Mouse (Mus musculus) kidney, embryonic 16.5 days (tissue): ENCODE results near the gene Sec24c. TPM values are rescaled to one million over a fixed set of nuclear protein-coding genes. Genes with fewer than 3 reads are reported as not detected.
"Not testable (repeated sequence)": the region's sequence is repeated elsewhere in the genome, so short reads cannot be mapped to it uniquely, and the experiment has no call there.

Source experiments
- ATAC-seq: fragments of 200-750 bp; cut with Nextera tagmentation; 2 replicates; pipeline ENCODE4 v1.8.0; 2017; ENCODE audit warnings: moderate TSS enrichment; ENCODE audit not compliant: low FRiP score, low TSS enrichment
- H3K27ac ChIP-seq: fragments of 300-500 bp; sonication (generic); 2 replicates; pipeline ENCODE4 v1.5.1; 2014; ENCODE audit warnings: low read length
- H3K27me3 ChIP-seq: fragments of 300-500 bp; sonication (generic); 2 replicates; pipeline ENCODE4 v1.6.1; 2014; ENCODE audit warnings: low read length, control low read depth, mixed read lengths; ENCODE audit not compliant: insufficient read depth
- H3K36me3 ChIP-seq: fragments of 300-500 bp; sonication (generic); 2 replicates; pipeline ENCODE4 v1.6.1; 2014; ENCODE audit warnings: low read length, control low read depth, mixed read lengths; ENCODE audit not compliant: insufficient read depth
- H3K4me1 ChIP-seq: fragments of 300-500 bp; sonication (generic); 2 replicates; pipeline ENCODE4 v1.6.1; 2014; ENCODE audit warnings: low read length, control low read depth, mixed read lengths; ENCODE audit not compliant: insufficient read depth
- H3K4me2 ChIP-seq: fragments of 300-500 bp; sonication (generic); replicated peaks from 2 replicates; pipeline ENCODE4 v1.6.1; 2014; ENCODE audit warnings: low read depth, low read length
- H3K4me3 ChIP-seq: fragments of 300-500 bp; sonication (generic); 2 replicates; pipeline ENCODE4 v1.5.1; 2014; ENCODE audit warnings: mild to moderate bottlenecking, low read length
- H3K9ac ChIP-seq: fragments of 300-500 bp; sonication (generic); replicated peaks from 2 replicates; pipeline ENCODE4 v1.6.1; 2014; ENCODE audit warnings: low read length
- H3K9me3 ChIP-seq: fragments of 300-500 bp; sonication (generic); 2 replicates; pipeline ENCODE4 v1.6.1; 2016; ENCODE audit warnings: low read length, control low read depth
- WGBS: fragments of 180-500 bp; shearing (Covaris S2); extraction: QIAGEN DNeasy Blood & Tissue Kit; methylation state at CpG from one replicate; pipeline ENCODE4 v1.1.7; 2014; 5-methylcytosine and 5-hydroxymethylcytosine counted together
- polyA plus RNA-seq: library from polyadenylated mRNA; unstranded; fragments of >200 nt; fragmentation: Nextera tagmentation; extraction: Ambion mirVana; gene quantifications from 2 replicates; pipeline ENCODE4 v1.2.1, GENCODE M21; 2015

Sec24c gene
- 113 and 120 TPM in 2 replicates for polyA plus RNA-seq

DNA sequence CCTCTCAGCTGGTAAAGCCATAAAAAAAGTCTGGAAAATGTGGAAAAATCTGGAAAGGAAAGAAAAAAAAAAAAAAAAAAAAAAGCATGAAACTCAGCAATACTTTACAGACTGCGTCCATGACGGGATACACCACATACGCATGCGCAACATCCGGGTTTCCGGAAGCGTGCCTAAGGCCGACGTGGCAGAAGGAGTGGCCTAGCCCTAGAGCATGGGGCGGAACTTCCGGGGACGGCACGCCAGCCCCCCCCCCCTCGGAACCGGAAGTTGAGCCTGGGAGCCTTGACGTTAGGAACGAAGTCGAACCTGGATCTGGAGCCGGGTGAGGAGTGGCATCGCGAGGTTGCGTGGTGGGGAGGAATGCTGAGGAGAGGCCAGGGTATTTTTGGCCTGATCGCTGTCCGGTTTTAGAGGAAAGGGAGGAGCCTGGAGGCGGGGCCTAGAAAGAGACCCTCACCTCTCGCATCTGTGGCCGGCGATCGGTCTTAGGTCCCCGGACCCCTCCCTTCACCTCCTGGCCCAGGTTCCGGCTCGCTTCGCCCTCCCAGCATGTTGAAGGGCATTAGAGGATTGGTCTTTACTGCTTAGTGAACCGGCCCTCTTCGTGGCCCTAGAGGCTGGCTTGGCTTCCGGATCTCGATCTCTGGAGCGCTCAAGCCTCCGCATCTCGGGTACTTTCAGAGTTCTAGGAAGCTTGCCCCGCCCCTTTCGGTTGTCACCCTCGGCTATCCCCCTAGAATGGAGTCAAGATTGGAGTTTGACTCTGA lies at the start of gene Sec24c:
Gene Sec24c (plus strand): TSS at position 245 of the 770 bp plus-strand sequence.
- Histone ChIP-seq H3K27ac (peak within 1 kb of the TSS; percentile 97), H3K4me1 (peaks cover 9% of the 10 kb centered on the region; the same call in 1 of the 2 replicates), H3K4me2 (peak within 1 kb of the TSS; percentile 77), H3K36me3 (peaks cover 34% of the 10 kb centered on the region), H3K27me3 (no peaks in the 10 kb centered on the region; the same call in 1 of the 2 replicates), H3K9me3 (no peaks in the 10 kb centered on the region), H3K4me3 (peak within 1 kb of the TSS; percentile 87), H3K9ac (peak within 1 kb of the TSS; percentile 93)
- ATAC-seq, result peak; percentile 96
- WGBS, result 2% methylated on average over 43 of the region's 43 CpGs

DNA sequence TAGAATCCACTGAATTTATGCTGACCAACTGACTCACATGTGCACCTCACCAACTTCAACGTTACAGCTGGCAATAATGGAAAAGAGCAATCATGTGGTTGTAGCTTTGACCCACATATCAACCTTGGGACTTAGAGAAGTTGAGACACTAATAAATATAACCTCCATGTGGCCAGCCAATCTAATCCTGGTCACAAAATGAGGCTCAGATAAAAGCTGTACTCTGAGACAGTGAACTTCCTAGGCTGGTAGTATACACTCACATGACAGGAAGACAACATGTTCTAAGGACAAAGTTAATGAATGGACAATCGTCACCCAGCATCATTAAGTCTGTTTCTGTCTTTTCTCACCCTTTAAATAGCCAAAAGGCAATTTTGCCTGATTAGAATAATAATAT lies 47.7 kb upstream of the Sec24c start:
- H3K27me3 ChIP-seq, result no peaks in the 10 kb centered on the region
- H3K27ac ChIP-seq, result no peak overlapping the region
- no peak overlapping the region for H3K4me3 ChIP-seq
- no peaks in the 10 kb centered on the region for H3K4me1 ChIP-seq
- no peaks in the 10 kb centered on the region for H3K9me3 ChIP-seq
- H3K4me2 ChIP-seq, result no peak overlapping the region
- H3K9ac ChIP-seq, result no peak overlapping the region
- no peaks in the 10 kb centered on the region for H3K36me3 ChIP-seq
- 80% methylated on average over 2 of the region's 2 CpGs for WGBS
- ATAC-seq, result no peak

DNA sequence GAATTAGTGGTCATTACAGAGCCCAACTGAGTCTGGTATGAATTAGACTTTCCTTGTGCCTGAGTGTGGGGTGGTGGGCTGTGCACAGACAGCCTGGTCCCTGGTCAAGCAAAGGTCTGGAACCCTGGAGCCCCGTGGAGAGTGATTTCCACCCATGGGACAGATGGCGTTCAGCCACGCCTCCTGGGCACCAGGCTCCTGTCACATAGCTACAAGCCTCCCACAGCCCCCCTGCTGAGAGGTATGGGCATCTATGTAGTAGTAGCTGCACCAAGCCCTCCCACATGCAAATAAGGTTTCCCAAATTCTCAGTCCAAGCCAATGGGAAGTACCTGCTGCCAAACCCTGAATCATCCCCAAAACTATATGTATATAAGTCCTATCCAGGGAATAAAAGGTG lies 47.1 kb upstream of the Sec24c start:
- Histone ChIP-seq H3K4me1 (no peaks in the 10 kb centered on the region), H3K36me3 (no peaks in the 10 kb centered on the region), H3K9ac (no peak overlapping the region), H3K4me3 (no peak overlapping the region), H3K27me3 (no peaks in the 10 kb centered on the region), H3K4me2 (no peak overlapping the region), H3K27ac (no peak overlapping the region), H3K9me3 (no peaks in the 10 kb centered on the region)
- no peak for ATAC-seq
- 55% methylated on average over 3 of the region's 3 CpGs for WGBS

GRCm38 (mm10) chr14:20631253-20631652 lies 42.9 kb upstream of the Sec24c start:
- Histone ChIP-seq H3K27ac (no peak overlapping the region), H3K4me3 (no peak overlapping the region), H3K36me3 (no peaks in the 10 kb centered on the region), H3K9ac (no peak overlapping the region), H3K4me2 (no peak overlapping the region), H3K4me1 (no peaks in the 10 kb centered on the region), H3K9me3 (no peaks in the 10 kb centered on the region), H3K27me3 (no peaks in the 10 kb centered on the region)
- ATAC-seq, result no peak
- 42% methylated on average over 4 of the region's 4 CpGs for WGBS

DNA sequence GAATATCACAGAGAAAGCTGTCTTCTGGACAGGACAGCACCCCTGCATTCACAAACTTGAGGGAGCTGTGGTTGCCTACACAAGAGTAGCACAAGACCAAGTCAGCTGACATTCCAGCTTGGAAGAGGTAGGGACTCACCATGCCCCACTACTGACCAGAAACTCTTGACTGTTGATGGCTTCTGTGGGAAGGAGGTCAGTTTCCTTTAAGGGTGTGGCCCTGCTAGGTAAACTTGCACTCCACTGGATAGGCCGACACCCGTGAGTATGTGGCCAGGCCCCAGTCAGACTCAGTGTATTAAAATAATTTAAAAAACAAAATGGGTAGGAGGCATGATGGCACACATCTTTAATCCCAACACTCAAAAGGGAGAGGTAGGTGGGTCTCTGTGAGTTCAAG lies 38.6 kb upstream of the Sec24c start:
- Histone ChIP-seq H3K4me3 (no peak overlapping the region), H3K9ac (no peak overlapping the region), H3K9me3 (no peaks in the 10 kb centered on the region), H3K27me3 (no peaks in the 10 kb centered on the region), H3K4me1 (peaks cover 3% of the 10 kb centered on the region; the same call in 1 of the 2 replicates), H3K36me3 (no peaks in the 10 kb centered on the region), H3K4me2 (no peak overlapping the region), H3K27ac (no peak overlapping the region)
- no peak for ATAC-seq
- WGBS, result 91% methylated on average over 2 of the region's 2 CpGs

DNA sequence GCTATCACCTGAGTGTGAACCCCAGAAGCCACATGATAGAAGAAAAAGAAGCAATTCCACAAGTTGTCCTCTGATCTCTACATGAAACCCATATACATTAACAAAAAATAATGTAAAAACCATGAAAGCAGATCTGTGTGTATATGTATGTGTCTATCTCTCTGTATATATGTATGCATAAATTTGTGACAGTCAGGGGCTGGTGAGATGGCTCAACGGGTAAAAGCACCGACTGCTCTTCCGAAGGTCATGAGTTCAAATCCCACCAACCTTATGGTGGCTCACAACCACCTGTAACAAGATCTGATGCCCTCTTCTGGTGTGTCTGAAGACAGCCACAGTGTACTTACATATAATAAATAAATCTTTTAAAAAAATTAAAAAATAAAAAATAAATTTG lies 37.1 kb upstream of the Sec24c start:
- H3K4me2 ChIP-seq, ATAC-seq, H3K27ac ChIP-seq, H3K36me3 ChIP-seq, H3K9ac ChIP-seq, H3K9me3 ChIP-seq, H3K4me1 ChIP-seq, H3K27me3 ChIP-seq, H3K4me3 ChIP-seq: not testable (repeated sequence)
- WGBS, result 91% methylated on average over 3 of the region's 3 CpGs

DNA sequence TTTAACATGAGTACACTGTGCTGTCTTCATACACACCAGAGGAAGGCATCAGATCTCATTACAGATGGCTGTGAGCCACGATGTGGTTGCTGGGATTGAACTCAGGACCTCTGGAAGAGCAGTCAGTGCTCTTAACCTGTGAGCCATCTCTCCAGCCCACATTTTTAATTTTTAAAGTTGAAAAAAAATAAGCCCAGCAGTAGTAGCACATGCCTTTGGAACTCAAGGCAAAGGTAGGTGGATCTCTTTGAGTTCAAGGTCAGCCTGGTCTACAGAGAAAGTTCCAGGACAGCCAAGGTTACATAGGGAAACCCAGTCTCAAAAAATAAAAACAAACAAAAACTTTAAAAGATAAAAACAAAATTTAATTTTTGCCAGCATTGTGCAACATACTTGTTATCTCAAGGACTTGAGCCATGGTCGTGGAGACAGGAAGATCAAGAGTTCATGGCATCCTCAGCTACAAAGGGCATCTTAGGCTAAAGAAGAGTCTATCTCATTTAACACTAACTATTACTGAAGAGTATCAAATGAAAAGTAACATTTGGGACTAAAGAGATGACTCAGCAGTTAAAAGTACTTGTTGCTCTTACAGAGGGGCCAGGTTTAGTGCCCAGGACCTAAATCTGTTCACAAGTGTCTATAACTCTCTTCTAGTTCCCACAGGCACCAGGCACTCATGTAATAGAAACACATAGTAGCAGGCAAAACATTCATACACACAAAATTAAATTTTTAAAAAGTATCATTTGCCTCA lies 36.1 kb upstream of the Sec24c start:
- Histone ChIP-seq H3K27ac (no peak overlapping the region), H3K4me1 (peaks cover 12% of the 10 kb centered on the region), H3K36me3 (no peaks in the 10 kb centered on the region), H3K4me3 (no peak overlapping the region), H3K4me2 (no peak overlapping the region), H3K9ac (no peak overlapping the region), H3K27me3 (no peaks in the 10 kb centered on the region), H3K9me3 (no peaks in the 10 kb centered on the region)
- WGBS, result 72% methylated on average over 2 of the region's 2 CpGs
- no peak for ATAC-seq

DNA sequence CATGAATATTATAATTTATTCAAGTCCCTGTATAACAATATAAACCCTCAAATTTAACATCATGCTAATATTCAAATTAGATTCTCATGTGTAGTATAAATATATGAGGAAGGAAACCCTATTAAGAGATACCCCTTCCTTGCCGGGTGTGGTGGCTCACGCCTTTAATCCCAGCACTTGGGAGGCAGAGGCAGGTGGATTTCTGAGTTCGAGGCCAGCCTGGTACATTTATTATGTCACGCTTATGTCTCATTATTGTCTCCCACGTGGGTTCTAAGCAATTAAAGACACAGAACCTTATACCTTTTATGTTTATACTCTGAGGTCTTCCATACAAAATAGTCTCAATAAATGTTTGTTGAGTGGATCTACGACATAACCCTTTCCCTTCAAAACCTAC lies 35.4 kb upstream of the Sec24c start:
- no peak for ATAC-seq
- WGBS, result 94% methylated on average over 6 of the region's 6 CpGs
- no peak overlapping the region for H3K27ac ChIP-seq

DNA sequence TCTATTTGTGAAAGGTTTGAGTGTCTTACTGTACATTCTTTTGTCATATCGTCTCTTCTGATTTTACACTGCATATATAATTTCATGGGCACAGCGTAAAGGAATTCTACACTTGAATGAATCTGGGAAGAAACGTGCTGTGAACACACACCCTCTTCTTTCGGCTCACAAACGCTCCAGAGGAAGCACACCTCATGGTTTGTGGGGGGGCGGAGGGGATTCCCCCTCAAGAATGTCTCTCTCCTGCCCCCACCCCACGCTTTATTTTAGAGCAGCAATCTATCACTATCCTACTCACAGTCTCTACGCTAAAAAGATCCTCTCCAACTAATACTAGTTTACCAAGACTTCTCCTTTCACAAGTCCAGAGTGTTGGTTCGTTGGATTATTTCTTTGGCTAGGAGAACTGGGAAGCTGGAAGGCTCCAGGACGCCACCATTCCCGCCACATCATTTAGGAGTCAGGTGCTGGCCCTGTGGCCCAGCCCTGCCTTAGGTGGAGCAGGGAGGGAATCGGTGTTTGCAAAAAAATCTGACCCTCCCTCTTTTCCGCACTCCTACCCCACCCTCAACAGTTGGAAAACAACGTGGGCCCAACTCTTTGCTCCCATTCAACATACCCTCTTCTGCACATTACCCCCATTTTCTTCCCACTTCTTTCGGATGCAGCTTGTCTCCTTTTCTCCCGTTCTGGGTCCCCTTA lies 34.0 kb upstream of the Sec24c start:
- Histone ChIP-seq H3K9ac (peak overlapping the region; percentile 95), H3K4me2 (peak overlapping the region; percentile 87), H3K4me3 (peak overlapping the region; percentile 90), H3K27ac (peak overlapping the region; percentile 85), H3K4me1 (peaks cover 12% of the 10 kb centered on the region), H3K36me3 (no peaks in the 10 kb centered on the region), H3K27me3 (no peaks in the 10 kb centered on the region), H3K9me3 (no peaks in the 10 kb centered on the region)
- whole genome bisulfite sequencing, result 1% methylated on average over 16 of the region's 16 CpGs
- peak; percentile 64 for ATAC-seq

More for the DNA sequence above, 35.4 kb upstream of the Sec24c start:
- no peaks in the 10 kb centered on the region for H3K9me3 ChIP-seq
- H3K4me2 ChIP-seq, result no peak overlapping the region
- no peaks in the 10 kb centered on the region for H3K36me3 ChIP-seq
- peaks cover 12% of the 10 kb centered on the region for H3K4me1 ChIP-seq
- H3K27me3 ChIP-seq, result no peaks in the 10 kb centered on the region
- H3K9ac ChIP-seq, result no peak overlapping the region
- H3K4me3 ChIP-seq, result no peak overlapping the region
